Mouse (Mus musculus) lung, postnatal 0 days (tissue): Measurements from ENCODE around the gene Hoxb6. TPM values are rescaled to one million over a fixed set of nuclear protein-coding genes. Genes with fewer than 3 reads are reported as not detected.
A peak's percentile ranks its signal among the peaks of the same experiment; 100 is the strongest.

ENCODE experiments used
- ATAC-seq: fragments of 200-750 bp; cut with Nextera tagmentation; 2 replicates; pipeline ENCODE4 v1.8.0; 2017; ENCODE audit warnings: moderate library complexity
- DNase-seq: peaks from one replicate; pipeline ENCODE4 v3.0.0-alpha.2; 2016; ENCODE audit warnings: low spot score
- H3K27ac ChIP-seq: fragments of 300-500 bp; sonication (generic); 2 replicates; pipeline ENCODE4 v1.5.1; 2014; ENCODE audit warnings: antibody characterized with exemption, mild to moderate bottlenecking, low read length, mixed read lengths
- H3K27me3 ChIP-seq: fragments of 300-500 bp; sonication (generic); replicated peaks from 2 replicates; pipeline ENCODE4 v1.6.1; 2014; ENCODE audit warnings: low read length, mixed read lengths; ENCODE audit not compliant: insufficient read depth
- H3K36me3 ChIP-seq: fragments of 300-500 bp; sonication (generic); 2 replicates; pipeline ENCODE4 v1.6.1; 2014; ENCODE audit warnings: low read length, mixed read lengths; ENCODE audit not compliant: insufficient read depth
- H3K4me1 ChIP-seq: fragments of 300-500 bp; sonication (generic); 2 replicates; pipeline ENCODE4 v1.6.1; 2014; ENCODE audit warnings: antibody characterized with exemption, low read depth, low read length, mixed read lengths; ENCODE audit not compliant: insufficient read depth
- H3K4me2 ChIP-seq: fragments of 300-500 bp; sonication (generic); replicated peaks from 2 replicates; pipeline ENCODE4 v1.6.1; 2014; ENCODE audit warnings: low read depth, mild to moderate bottlenecking, low read length, moderate library complexity, mixed read lengths
- H3K4me3 ChIP-seq: fragments of 300-500 bp; sonication (generic); 2 replicates; pipeline ENCODE4 v1.5.1; 2014; ENCODE audit warnings: low read depth, low read length
- H3K9ac ChIP-seq: fragments of 300-500 bp; sonication (generic); replicated peaks from 2 replicates; pipeline ENCODE4 v1.6.1; 2014; ENCODE audit warnings: low read depth, mild to moderate bottlenecking
- H3K9me3 ChIP-seq: fragments of 300-500 bp; sonication (generic); 2 replicates; pipeline ENCODE4 v1.6.1; 2016; ENCODE audit warnings: low read length, mixed read lengths
- CTCF ChIP-seq: IDR thresholded peaks from 2 replicates; pipeline ENCODE4 v1.5.1; 2016; ENCODE audit warnings: antibody characterized with exemption, mild to moderate bottlenecking
- EP300 ChIP-seq: IDR thresholded peaks from 2 replicates; pipeline ENCODE4 v1.6.1; 2016; ENCODE audit warnings: antibody characterized with exemption, mild to moderate bottlenecking, control low read depth
- WGBS: fragments of 180-500 bp; shearing (Covaris S2); extraction: QIAGEN DNeasy Blood & Tissue Kit; methylation state at CpG from one replicate; pipeline ENCODE4 v1.1.7; 2014; 5-methylcytosine and 5-hydroxymethylcytosine counted together
- polyA plus RNA-seq: library from polyadenylated mRNA; unstranded; fragments of >200 nt; fragmentation: Nextera tagmentation; extraction: Ambion mirVana; gene quantifications from 2 replicates; pipeline ENCODE4 v1.2.1, GENCODE M21; 2015

Hoxb6 gene
- polyA plus RNA-seq: 7.3 and 7.4 TPM in 2 replicates

GRCm38 (mm10) chr11:96291681-96292564, at the start of gene Hoxb6:
TSS of gene Hoxb6 (plus strand) at chr11:96292476.
- Histone ChIP-seq H3K4me1 (no peaks in the 10 kb centered on the region), H3K4me2 (no peak within 1 kb of the TSS), H3K36me3 (no peaks in the 10 kb centered on the region), H3K27ac (no peak within 1 kb of the TSS), H3K9ac (no peak within 1 kb of the TSS), H3K9me3 (no peaks in the 10 kb centered on the region), H3K27me3 (peaks cover 74% of the 10 kb centered on the region), H3K4me3 (no peak within 1 kb of the TSS)
- DNase-seq (no peak), ATAC-seq (no peak)
- TF ChIP-seq EP300: no peak
- no peak for TF ChIP-seq CTCF
- 18% methylated on average over 22 of the region's 22 CpGs for WGBS

- Histone ChIP-seq H3K4me3 (no peak overlapping the region), H3K9ac (no peak overlapping the region), H3K4me2 (no peak overlapping the region), H3K27me3 (peaks cover 61% of the 10 kb centered on the region), H3K9me3 (no peaks in the 10 kb centered on the region), H3K36me3 (no peaks in the 10 kb centered on the region), H3K4me1 (no peaks in the 10 kb centered on the region), H3K27ac (no peak overlapping the region)
- DNase-seq (no peak), ATAC-seq (no peak)
- no peak for TF ChIP-seq EP300
- TF ChIP-seq CTCF: no peak
- WGBS: 4% methylated on average over 13 of the region's 14 CpGs
Measured at GRCm38 (mm10) chr11:96250901-96251300, 41.4 kb upstream of the Hoxb6 start.

- Histone ChIP-seq H3K9ac (no peak overlapping the region), H3K27ac (no peak overlapping the region), H3K4me2 (0 out of 2 replicates have a peak overlapping the region, but pooled peaks have one; percentile 8), H3K4me3 (peak overlapping the region; percentile 2; the same call in 1 of the 2 replicates), H3K4me1 (no peaks in the 10 kb centered on the region), H3K27me3 (peaks cover 66% of the 10 kb centered on the region), H3K9me3 (no peaks in the 10 kb centered on the region), H3K36me3 (no peaks in the 10 kb centered on the region)
- DNase-seq (no peak), ATAC-seq (no peak)
- TF ChIP-seq CTCF (no peak), EP300 (no peak)
- 2% methylated on average over 45 of the region's 46 CpGs for WGBS
Measured at GRCm38 (mm10) chr11:96251480-96252031, 40.7 kb upstream of the Hoxb6 start.

GRCm38 (mm10) chr11:96252541-96253120, 39.6 kb upstream of the Hoxb6 start:
- WGBS: 6% methylated on average over 12 of the region's 12 CpGs

GRCm38 (mm10) chr11:96254221-96254620, 38.1 kb upstream of the Hoxb6 start:
- 2% methylated on average over 11 of the region's 11 CpGs for WGBS
- DNase-seq: no peak
- no peak overlapping the region for H3K9ac ChIP-seq
- no peaks in the 10 kb centered on the region for H3K9me3 ChIP-seq
- ATAC-seq: no peak
- no peaks in the 10 kb centered on the region for H3K4me1 ChIP-seq
- H3K27me3 ChIP-seq: peaks cover 83% of the 10 kb centered on the region
- H3K4me2 ChIP-seq: no peak overlapping the region
- no peak overlapping the region for H3K4me3 ChIP-seq
- H3K36me3 ChIP-seq: no peaks in the 10 kb centered on the region
- no peak overlapping the region for H3K27ac ChIP-seq
- no peak for TF ChIP-seq CTCF

More at GRCm38 (mm10) chr11:96252541-96253120, 39.6 kb upstream of the Hoxb6 start:
- no peak for DNase-seq
- Histone ChIP-seq H3K9ac (no peak overlapping the region), H3K27ac (no peak overlapping the region), H3K4me1 (no peaks in the 10 kb centered on the region), H3K4me3 (no peak overlapping the region), H3K36me3 (no peaks in the 10 kb centered on the region), H3K27me3 (peaks cover 73% of the 10 kb centered on the region), H3K4me2 (no peak overlapping the region), H3K9me3 (no peaks in the 10 kb centered on the region)
- no peak for TF ChIP-seq EP300
- no peak for TF ChIP-seq CTCF
- ATAC-seq: no peak
